Mouse (Mus musculus) midbrain, embryonic 11.5 days (tissue): ENCODE measurements around the gene Scd1. TPM values are rescaled to one million over a fixed set of nuclear protein-coding genes. Genes with fewer than 3 reads are reported as not detected.
"Not testable (repeated sequence)": the region's sequence is repeated elsewhere in the genome, so short reads cannot be mapped to it uniquely, and the experiment has no call there.

ENCODE experiments used
- ATAC-seq: fragments of 200-750 bp; cut with Nextera tagmentation; 2 replicates; pipeline ENCODE4 v1.8.0; 2017; ENCODE audit warnings: moderate TSS enrichment, moderate library complexity; ENCODE audit not compliant: low FRiP score
- DNase-seq: peaks from one replicate; pipeline ENCODE4 v3.0.0; 2015; ENCODE audit warnings: low spot score; ENCODE audit errors: missing footprints
- H3K27ac ChIP-seq: fragments of 300-500 bp; sonication (generic); 2 replicates; pipeline ENCODE4 v1.5.1; 2014; ENCODE audit warnings: low read depth, low read length
- H3K27me3 ChIP-seq: fragments of 300-500 bp; sonication (generic); 2 replicates; pipeline ENCODE4 v1.6.1; 2014; ENCODE audit warnings: mild to moderate bottlenecking, low read length, moderate library complexity, mixed read lengths; ENCODE audit not compliant: control insufficient read depth, insufficient read depth
- H3K36me3 ChIP-seq: fragments of 300-500 bp; sonication (generic); 2 replicates; pipeline ENCODE4 v1.6.1; 2014; ENCODE audit warnings: mild to moderate bottlenecking, low read length, moderate library complexity, mixed read lengths; ENCODE audit not compliant: control insufficient read depth, insufficient read depth
- H3K4me1 ChIP-seq: fragments of 300-500 bp; sonication (generic); 2 replicates; pipeline ENCODE4 v1.6.1; 2014; ENCODE audit warnings: low read length; ENCODE audit not compliant: control insufficient read depth, insufficient read depth
- H3K4me2 ChIP-seq: fragments of 300-500 bp; sonication (generic); 2 replicates; pipeline ENCODE4 v1.6.1; 2014; ENCODE audit warnings: mild to moderate bottlenecking, moderate library complexity
- H3K4me3 ChIP-seq: fragments of 300-500 bp; sonication (generic); 2 replicates; pipeline ENCODE4 v1.5.1; 2014; ENCODE audit warnings: low read depth, low read length
- H3K9ac ChIP-seq: fragments of 300-500 bp; sonication (generic); 2 replicates; pipeline ENCODE4 v1.6.1; 2014; ENCODE audit warnings: low read length
- H3K9me3 ChIP-seq: fragments of 300-500 bp; sonication (generic); 2 replicates; pipeline ENCODE4 v1.6.1; 2016; ENCODE audit warnings: low read length; ENCODE audit not compliant: control insufficient read depth
- WGBS: fragments of 180-500 bp; shearing (Covaris S2); extraction: QIAGEN DNeasy Blood & Tissue Kit; methylation state at CpG from one replicate; pipeline ENCODE4 v1.1.7; 2014; 5-methylcytosine and 5-hydroxymethylcytosine counted together
- polyA plus RNA-seq: library from polyadenylated mRNA; unstranded; fragments of >200 nt; fragmentation: Nextera tagmentation; extraction: Ambion mirVana; gene quantifications from 2 replicates; pipeline ENCODE4 v1.2.1, GENCODE M21; 2014

The Scd1 gene
- polyA plus RNA-seq, 1 experiment from 2014 or later, result 16.0 TPM

DNA sequence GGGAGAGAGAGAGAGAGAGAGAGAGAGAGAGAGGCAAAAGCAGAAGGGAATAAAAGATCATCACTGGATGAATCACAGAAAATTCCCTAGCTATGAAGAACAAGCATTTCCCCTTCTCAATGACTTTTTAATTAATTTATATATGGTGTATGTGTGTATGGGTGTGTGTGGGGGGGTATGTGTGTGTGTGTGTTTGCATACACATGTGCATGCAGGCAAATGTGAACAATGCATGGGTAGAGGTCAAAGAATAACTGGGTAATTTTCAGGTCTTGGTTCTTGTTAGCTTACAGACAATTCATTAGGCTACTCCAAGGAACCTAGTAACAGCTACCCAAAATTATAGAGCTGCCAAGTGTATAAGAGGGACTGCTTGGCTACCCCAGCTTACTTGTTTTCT lies 28.6 kb downstream of the Scd1 start:
- Histone ChIP-seq H3K4me1 (no peaks in the 10 kb centered on the region), H3K9me3 (no peaks in the 10 kb centered on the region), H3K27ac (no peak overlapping the region), H3K9ac (no peak overlapping the region), H3K36me3 (no peaks in the 10 kb centered on the region), H3K27me3 (no peaks in the 10 kb centered on the region), H3K4me2 (no peak overlapping the region), H3K4me3 (no peak overlapping the region)
- DNase-seq (peak; percentile 26), ATAC-seq (no peak)

DNA sequence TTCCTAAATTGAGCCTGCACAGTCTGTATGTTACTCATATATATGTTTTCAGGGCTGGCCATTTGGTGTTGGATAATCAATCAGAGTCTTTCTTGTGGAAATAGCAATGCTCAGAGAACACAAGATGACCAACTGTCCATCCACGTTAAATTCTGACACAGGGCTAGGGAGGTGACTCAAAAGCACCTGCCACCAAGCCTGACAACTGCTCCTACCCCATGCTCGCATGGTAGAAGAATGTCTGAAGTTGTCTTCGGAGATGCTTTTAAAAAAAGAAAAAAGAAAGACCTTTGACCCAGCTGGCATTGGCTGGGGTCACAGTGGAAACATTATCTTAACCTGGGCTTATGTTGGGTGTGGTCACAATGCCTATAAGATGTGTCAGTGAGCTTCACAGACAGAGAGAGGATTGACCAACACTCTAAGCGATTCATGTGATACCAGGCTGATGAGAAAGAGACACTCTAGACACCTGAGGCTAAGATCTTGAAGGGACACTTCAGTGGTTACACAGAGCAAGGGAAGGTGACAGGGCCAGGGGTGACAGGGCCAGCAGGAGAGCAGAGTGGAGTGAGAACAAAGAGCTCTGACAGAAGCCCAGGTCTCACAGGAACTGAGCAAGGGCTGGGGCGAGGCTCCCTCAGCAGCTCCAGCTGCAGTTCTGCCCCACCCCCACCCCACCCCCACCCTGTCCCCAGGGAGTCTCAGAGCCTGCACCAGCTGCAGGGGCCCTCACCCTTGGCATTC lies 29.9 kb downstream of the Scd1 start:
- Histone ChIP-seq H3K27ac (no peak overlapping the region), H3K4me3 (no peak overlapping the region), H3K4me1 (no peaks in the 10 kb centered on the region), H3K9me3 (no peaks in the 10 kb centered on the region), H3K27me3 (no peaks in the 10 kb centered on the region), H3K9ac (no peak overlapping the region), H3K36me3 (no peaks in the 10 kb centered on the region), H3K4me2 (no peak overlapping the region)
- 60% methylated on average over 4 of the region's 5 CpGs for WGBS
- ATAC-seq (no peak), DNase-seq (peak; percentile 56)

GRCm38 (mm10) chr19:44376511-44376951 lies 31.1 kb downstream of the Scd1 start:
- H3K4me1 ChIP-seq, result no peaks in the 10 kb centered on the region
- no peak overlapping the region for H3K27ac ChIP-seq
- H3K27me3 ChIP-seq, result no peaks in the 10 kb centered on the region
- no peak overlapping the region for H3K9ac ChIP-seq
- no peak overlapping the region for H3K4me3 ChIP-seq
- H3K36me3 ChIP-seq, result no peaks in the 10 kb centered on the region
- no peaks in the 10 kb centered on the region for H3K9me3 ChIP-seq
- no peak overlapping the region for H3K4me2 ChIP-seq
- ATAC-seq, result no peak
- peak; percentile 71 for DNase-seq
- 25% methylated on average over 3 of the region's 3 CpGs for WGBS

- no peak overlapping the region for H3K4me2 ChIP-seq
- H3K4me3 ChIP-seq, result no peak overlapping the region
- no peaks in the 10 kb centered on the region for H3K4me1 ChIP-seq
- no peaks in the 10 kb centered on the region for H3K9me3 ChIP-seq
- DNase-seq (peak; percentile 93), ATAC-seq (peak; percentile 68; the same call in 1 of the 2 replicates)
- no peak overlapping the region for H3K27ac ChIP-seq
- no peaks in the 10 kb centered on the region for H3K36me3 ChIP-seq
- H3K27me3 ChIP-seq, result no peaks in the 10 kb centered on the region
- 22% methylated on average over 6 of the region's 6 CpGs for WGBS
- H3K9ac ChIP-seq, result no peak overlapping the region
Observed at GRCm38 (mm10) chr19:44372969-44373368, 34.7 kb downstream of the Scd1 start.

- Histone ChIP-seq H3K4me2 (no peak overlapping the region), H3K27me3 (no peaks in the 10 kb centered on the region), H3K9me3 (no peaks in the 10 kb centered on the region), H3K9ac (no peak overlapping the region), H3K27ac (no peak overlapping the region), H3K4me3 (no peak overlapping the region), H3K4me1 (no peaks in the 10 kb centered on the region), H3K36me3 (no peaks in the 10 kb centered on the region)
- DNase-seq (peak; percentile 66), ATAC-seq (no peak)
- WGBS, result 76% methylated on average over 5 of the region's 5 CpGs
Observed at GRCm38 (mm10) chr19:44370231-44370630, 37.4 kb downstream of the Scd1 start.

DNA sequence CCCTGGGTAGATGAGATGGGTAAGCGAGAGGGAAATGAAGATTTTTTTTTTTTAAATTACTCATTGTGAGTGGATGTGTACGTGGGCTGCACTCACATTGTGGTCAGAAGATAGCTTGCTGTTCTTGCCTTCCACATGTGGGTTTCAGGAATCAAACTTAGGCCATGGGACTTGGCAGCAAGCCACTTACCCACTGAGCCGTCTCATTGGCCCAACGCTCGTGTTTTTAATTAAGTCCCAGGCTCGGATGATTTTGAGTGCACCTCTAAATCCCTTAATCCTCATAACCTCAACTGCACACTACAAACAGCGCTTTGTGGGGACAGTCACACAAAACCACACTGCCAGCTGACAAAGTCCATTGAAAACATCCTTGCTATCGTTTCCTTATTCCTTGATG lies 38.3 kb downstream of the Scd1 start:
- Histone ChIP-seq H3K4me1 (no peaks in the 10 kb centered on the region), H3K36me3 (no peaks in the 10 kb centered on the region), H3K4me2 (no peak overlapping the region), H3K27me3 (no peaks in the 10 kb centered on the region), H3K27ac (no peak overlapping the region), H3K9ac (no peak overlapping the region), H3K9me3 (no peaks in the 10 kb centered on the region), H3K4me3 (no peak overlapping the region)
- WGBS, result 72% methylated on average over 8 of the region's 8 CpGs
- DNase-seq (peak; percentile 21), ATAC-seq (no peak)

GRCm38 (mm10) chr19:44367076-44367475 lies 40.6 kb downstream of the Scd1 start:
- H3K4me2 ChIP-seq, H3K9me3 ChIP-seq, DNase-seq, H3K4me3 ChIP-seq, H3K36me3 ChIP-seq, H3K4me1 ChIP-seq, ATAC-seq, H3K27me3 ChIP-seq, H3K27ac ChIP-seq, H3K9ac ChIP-seq: not testable (repeated sequence)
- WGBS, result 84% methylated on average over 10 of the region's 10 CpGs

DNA sequence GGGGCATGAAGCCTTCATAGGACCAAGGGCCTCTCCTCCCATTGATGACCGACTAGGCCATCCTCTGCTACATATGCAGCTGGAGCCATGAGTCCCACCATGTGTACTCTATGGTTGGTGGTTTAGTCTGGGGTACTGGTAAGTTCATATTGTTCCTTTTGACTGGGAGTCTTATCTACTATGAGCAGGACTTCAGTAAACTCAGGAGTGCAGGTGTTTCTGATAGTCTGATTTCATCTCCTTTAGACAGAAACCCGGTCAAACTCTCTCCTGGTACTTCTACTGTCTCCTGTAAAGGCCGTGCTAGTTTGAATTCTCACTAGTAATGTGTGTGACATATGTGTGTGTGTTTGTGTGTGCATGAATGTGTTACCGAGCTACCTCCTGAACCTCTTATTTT lies 41.9 kb downstream of the Scd1 start:
- no peaks in the 10 kb centered on the region for H3K36me3 ChIP-seq
- H3K4me3 ChIP-seq, result no peak overlapping the region
- H3K4me1 ChIP-seq, result no peaks in the 10 kb centered on the region
- no peaks in the 10 kb centered on the region for H3K27me3 ChIP-seq
- H3K9ac ChIP-seq, result no peak overlapping the region
- H3K9me3 ChIP-seq, result no peaks in the 10 kb centered on the region
- WGBS, result 89% methylated on average over 4 of the region's 4 CpGs
- H3K27ac ChIP-seq, result no peak overlapping the region
- H3K4me2 ChIP-seq, result no peak overlapping the region
- peak; percentile 14 for DNase-seq
- ATAC-seq, result no peak

GRCm38 (mm10) chr19:44364029-44364428 lies 43.6 kb downstream of the Scd1 start:
- no peaks in the 10 kb centered on the region for H3K4me1 ChIP-seq
- DNase-seq, result no peak
- H3K9me3 ChIP-seq, result no peaks in the 10 kb centered on the region
- no peaks in the 10 kb centered on the region for H3K27me3 ChIP-seq
- WGBS, result 88% methylated on average over 8 of the region's 8 CpGs
- no peak for ATAC-seq
- H3K4me3 ChIP-seq, result no peak overlapping the region
- H3K9ac ChIP-seq, result no peak overlapping the region
- no peak overlapping the region for H3K4me2 ChIP-seq
- no peaks in the 10 kb centered on the region for H3K36me3 ChIP-seq
- no peak overlapping the region for H3K27ac ChIP-seq
